Mouse (Mus musculus) stomach, embryonic 15.5 days (tissue): ENCODE results near the gene Tmem253. TPM values are rescaled to one million over a fixed set of nuclear protein-coding genes. Genes with fewer than 3 reads are reported as not detected.

Experiments
- ATAC-seq: fragments of 200-750 bp; cut with Nextera tagmentation; 2 replicates; pipeline ENCODE4 v1.8.0; 2017; ENCODE audit warnings: low read depth, moderate number of reproducible peaks, moderate TSS enrichment; ENCODE audit not compliant: insufficient read depth, low FRiP score
- H3K27ac ChIP-seq: fragments of 300-500 bp; sonication (generic); 2 replicates; pipeline ENCODE4 v1.5.1; 2015; ENCODE audit warnings: mild to moderate bottlenecking, inconsistent platforms
- H3K27me3 ChIP-seq: fragments of 300-500 bp; sonication (generic); replicated peaks from 2 replicates; pipeline ENCODE4 v1.6.1; 2015; ENCODE audit warnings: inconsistent platforms
- H3K36me3 ChIP-seq: fragments of 300-500 bp; sonication (generic); 2 replicates; pipeline ENCODE4 v1.6.1; 2015; ENCODE audit warnings: inconsistent platforms
- H3K4me1 ChIP-seq: fragments of 300-500 bp; sonication (generic); 2 replicates; pipeline ENCODE4 v1.6.1; 2015; ENCODE audit warnings: inconsistent platforms
- H3K4me2 ChIP-seq: fragments of 300-500 bp; sonication (generic); 2 replicates; pipeline ENCODE4 v1.6.1; 2015; ENCODE audit warnings: mild to moderate bottlenecking, inconsistent platforms
- H3K4me3 ChIP-seq: fragments of 300-500 bp; sonication (generic); replicated peaks from 2 replicates; pipeline ENCODE4 v1.5.1; 2015; ENCODE audit warnings: inconsistent platforms
- H3K9ac ChIP-seq: fragments of 300-500 bp; sonication (generic); 2 replicates; pipeline ENCODE4 v1.6.1; 2015; ENCODE audit warnings: inconsistent platforms
- H3K9me3 ChIP-seq: fragments of 300-500 bp; sonication (generic); 2 replicates; pipeline ENCODE4 v1.6.1; 2016; ENCODE audit warnings: inconsistent platforms
- WGBS: fragments of 180-500 bp; shearing (Covaris S2); methylation state at CpG from one replicate; pipeline ENCODE4 v1.1.7; 2015; 5-methylcytosine and 5-hydroxymethylcytosine counted together
- polyA plus RNA-seq: library from polyadenylated mRNA; unstranded; fragments of >200 nt; fragmentation: Nextera tagmentation; extraction: Ambion mirVana; gene quantifications from 2 replicates; pipeline ENCODE4 v1.2.1, GENCODE M21; 2015

Tmem253 gene
- polyA plus RNA-seq, 1 experiment from 2014 or later: 10.1 TPM

DNA sequence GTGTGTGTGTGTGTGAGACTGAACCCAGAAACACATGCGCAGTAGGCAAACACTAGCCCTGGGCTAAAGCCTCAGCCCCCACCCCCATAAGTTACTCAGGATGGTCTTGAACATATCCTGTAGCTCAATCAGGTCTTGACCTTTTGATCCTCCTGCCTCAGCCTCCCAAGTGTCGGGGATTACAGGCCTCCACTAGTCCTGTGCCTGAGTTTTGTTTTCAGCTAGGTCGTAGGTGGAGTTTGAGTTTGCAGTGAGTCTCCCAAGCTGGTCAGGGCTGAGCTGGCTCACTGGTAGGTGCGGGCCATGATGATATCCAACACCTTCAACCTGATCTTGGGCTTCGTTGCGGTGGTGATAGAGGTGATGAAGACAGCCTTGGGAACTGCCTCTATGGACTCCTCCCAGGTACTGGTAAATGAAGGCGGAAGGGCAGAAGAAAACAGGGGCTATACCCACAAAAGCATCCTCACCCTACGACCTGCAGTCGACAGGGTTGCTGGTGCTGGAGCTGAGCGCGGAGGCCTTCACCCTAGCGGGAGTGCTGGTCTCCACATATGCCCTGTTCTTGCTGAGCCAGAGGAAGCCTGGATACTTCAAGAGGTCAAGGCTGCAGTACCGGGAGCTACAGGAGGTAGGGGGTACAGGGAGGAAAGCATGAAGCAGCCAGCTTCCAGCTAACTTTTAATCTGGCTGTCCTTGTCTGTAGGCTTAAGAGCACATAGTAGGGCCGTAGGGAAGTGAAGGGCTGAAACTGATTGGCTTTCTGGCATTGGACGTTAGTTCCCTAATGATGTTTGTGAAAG is 3.0 kb downstream of the Tmem253 start:
- peak overlapping the region; percentile 64 for H3K4me2 ChIP-seq
- no peak overlapping the region for H3K9ac ChIP-seq
- no peaks in the 10 kb centered on the region for H3K27me3 ChIP-seq
- H3K27ac ChIP-seq: peak overlapping the region; percentile 98
- peaks cover 26% of the 10 kb centered on the region for H3K4me1 ChIP-seq
- H3K9me3 ChIP-seq: no peaks in the 10 kb centered on the region
- ATAC-seq: no peak
- peak overlapping the region; percentile 58 for H3K4me3 ChIP-seq
- 83% methylated on average over 15 of the region's 15 CpGs for WGBS
- H3K36me3 ChIP-seq: no peaks in the 10 kb centered on the region

- H3K27ac ChIP-seq: peak overlapping the region; percentile 98
- H3K36me3 ChIP-seq: no peaks in the 10 kb centered on the region
- ATAC-seq: peak; percentile 1; the same call in 1 of the 2 replicates
- no peaks in the 10 kb centered on the region for H3K9me3 ChIP-seq
- peak overlapping the region; percentile 72; the same call in 1 of the 2 replicates for H3K9ac ChIP-seq
- peak overlapping the region; percentile 64 for H3K4me2 ChIP-seq
- 25% methylated on average over 12 of the region's 12 CpGs for WGBS
- H3K4me3 ChIP-seq: peak overlapping the region; percentile 58
- peaks cover 26% of the 10 kb centered on the region for H3K4me1 ChIP-seq
- H3K27me3 ChIP-seq: no peaks in the 10 kb centered on the region
Measured at GRCm38 (mm10) chr14:52019051-52019589, 3.7 kb downstream of the Tmem253 start.

GRCm38 (mm10) chr14:52019590-52020340 is 4.3 kb downstream of the Tmem253 start:
- Histone ChIP-seq H3K27me3 (no peaks in the 10 kb centered on the region), H3K9ac (peak overlapping the region; percentile 72), H3K4me3 (peak overlapping the region; percentile 58), H3K4me1 (peaks cover 26% of the 10 kb centered on the region), H3K9me3 (no peaks in the 10 kb centered on the region), H3K27ac (peak overlapping the region; percentile 98), H3K36me3 (no peaks in the 10 kb centered on the region), H3K4me2 (peak overlapping the region; percentile 64)
- WGBS: under 1% methylated on average over 74 of the region's 74 CpGs
- peak; percentile 87 for ATAC-seq

GRCm38 (mm10) chr14:52020486-52021137 is 5.2 kb downstream of the Tmem253 start, which contains the start of gene Zfp219:
Zfp219 (minus strand) TSS chr14:52020733.
- peak within 1 kb of the TSS; percentile 72 for H3K9ac ChIP-seq
- peak within 1 kb of the TSS; percentile 98 for H3K27ac ChIP-seq
- peaks cover 22% of the 10 kb centered on the region for H3K4me1 ChIP-seq
- H3K36me3 ChIP-seq: no peaks in the 10 kb centered on the region
- ATAC-seq: peak; percentile 67
- H3K4me3 ChIP-seq: peak within 1 kb of the TSS; percentile 58
- H3K9me3 ChIP-seq: no peaks in the 10 kb centered on the region
- no peaks in the 10 kb centered on the region for H3K27me3 ChIP-seq
- 7% methylated on average over 15 of the region's 15 CpGs for WGBS
- peak within 1 kb of the TSS; percentile 64 for H3K4me2 ChIP-seq

- peak overlapping the region; percentile 58 for H3K4me3 ChIP-seq
- H3K4me1 ChIP-seq: peaks cover 18% of the 10 kb centered on the region
- no peak for ATAC-seq
- H3K4me2 ChIP-seq: peak overlapping the region; percentile 64
- no peaks in the 10 kb centered on the region for H3K27me3 ChIP-seq
- no peaks in the 10 kb centered on the region for H3K9me3 ChIP-seq
- H3K36me3 ChIP-seq: no peaks in the 10 kb centered on the region
- H3K9ac ChIP-seq: peak overlapping the region; percentile 72; the same call in 1 of the 2 replicates
- 49% methylated on average over 4 of the region's 4 CpGs for WGBS
- peak overlapping the region; percentile 98 for H3K27ac ChIP-seq
Measured at GRCm38 (mm10) chr14:52021138-52021529, 5.7 kb downstream of the Tmem253 start.

GRCm38 (mm10) chr14:52021568-52022212 is 6.2 kb downstream of the Tmem253 start:
- Histone ChIP-seq H3K27ac (no peak overlapping the region), H3K27me3 (no peaks in the 10 kb centered on the region), H3K4me1 (peaks cover 15% of the 10 kb centered on the region), H3K9me3 (no peaks in the 10 kb centered on the region), H3K4me3 (no peak overlapping the region), H3K9ac (no peak overlapping the region), H3K4me2 (no peak overlapping the region; the same call in 1 of the 2 replicates), H3K36me3 (no peaks in the 10 kb centered on the region)
- ATAC-seq: no peak
- WGBS: 85% methylated on average over 8 of the region's 8 CpGs

DNA sequence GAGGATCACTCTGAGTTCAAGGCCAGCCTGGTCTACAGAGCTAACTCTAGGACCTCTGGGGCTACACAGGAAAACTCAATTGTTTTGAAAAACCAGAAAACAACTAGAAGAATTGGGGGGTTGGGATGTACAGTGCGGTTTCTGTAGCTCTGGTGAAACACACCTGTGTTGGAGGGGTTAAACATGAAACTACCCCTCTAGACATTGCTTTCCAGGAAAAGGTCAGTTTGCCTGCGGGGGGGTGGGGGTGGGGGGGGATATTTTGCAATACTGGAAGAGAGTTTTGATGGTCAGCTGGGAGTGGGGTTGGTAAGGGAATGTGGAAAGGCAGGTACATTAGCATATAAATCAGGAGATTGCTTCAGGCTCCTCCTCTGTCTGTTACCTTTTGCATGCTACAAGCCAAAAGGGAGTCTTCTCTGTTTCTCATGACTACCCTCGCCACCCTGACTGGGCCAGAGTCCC is 6.8 kb downstream of the Tmem253 start:
- no peak overlapping the region for H3K9ac ChIP-seq
- H3K4me1 ChIP-seq: peaks cover 15% of the 10 kb centered on the region
- H3K27me3 ChIP-seq: no peaks in the 10 kb centered on the region
- 60% methylated on average over 3 of the region's 3 CpGs for WGBS
- no peaks in the 10 kb centered on the region for H3K9me3 ChIP-seq
- peak overlapping the region; percentile 76 for H3K27ac ChIP-seq
- no peaks in the 10 kb centered on the region for H3K36me3 ChIP-seq
- no peak for ATAC-seq
- peak overlapping the region; percentile 30; the same call in 1 of the 2 replicates for H3K4me3 ChIP-seq
- peak overlapping the region; percentile 56 for H3K4me2 ChIP-seq

GRCm38 (mm10) chr14:52022709-52023459 is 7.4 kb downstream of the Tmem253 start:
- ATAC-seq: peak; percentile 38
- 4% methylated on average over 23 of the region's 23 CpGs for WGBS
- peak overlapping the region; percentile 76 for H3K27ac ChIP-seq

DNA sequence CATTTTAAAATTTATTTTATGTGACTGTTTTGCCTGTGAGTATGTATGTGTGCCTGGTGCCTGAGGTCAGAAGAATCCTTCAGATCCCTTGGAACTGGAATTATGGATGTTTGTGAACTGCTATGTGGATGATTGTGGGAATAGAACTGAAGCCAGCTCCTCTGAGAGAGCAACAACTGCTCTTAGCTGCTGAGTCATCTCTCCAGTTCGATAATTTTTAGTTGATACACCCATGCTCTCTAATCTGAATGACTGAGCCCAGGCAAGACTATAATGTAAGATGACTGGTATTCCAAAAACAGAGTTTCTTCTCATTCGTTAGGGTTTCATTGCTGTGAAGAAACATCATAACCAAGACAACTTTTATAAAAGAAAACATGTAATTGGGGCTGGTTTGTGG is 8.7 kb downstream of the Tmem253 start:
- H3K36me3 ChIP-seq: no peaks in the 10 kb centered on the region
- H3K4me2 ChIP-seq: no peak overlapping the region
- H3K27ac ChIP-seq: no peak overlapping the region
- H3K9ac ChIP-seq: no peak overlapping the region
- no peaks in the 10 kb centered on the region for H3K9me3 ChIP-seq
- ATAC-seq: no peak
- no peaks in the 10 kb centered on the region for H3K27me3 ChIP-seq
- WGBS: 89% methylated on average over 2 of the region's 2 CpGs
- H3K4me3 ChIP-seq: no peak overlapping the region
- peaks cover 8% of the 10 kb centered on the region for H3K4me1 ChIP-seq

More at GRCm38 (mm10) chr14:52022709-52023459, 7.4 kb downstream of the Tmem253 start:
- Histone ChIP-seq H3K4me1 (peaks cover 15% of the 10 kb centered on the region), H3K4me3 (peak overlapping the region; percentile 30), H3K9ac (no peak overlapping the region), H3K4me2 (peak overlapping the region; percentile 56), H3K27me3 (no peaks in the 10 kb centered on the region), H3K9me3 (no peaks in the 10 kb centered on the region), H3K36me3 (no peaks in the 10 kb centered on the region)

GRCm38 (mm10) chr14:52026342-52026741 is 10.9 kb downstream of the Tmem253 start:
- no peaks in the 10 kb centered on the region for H3K9me3 ChIP-seq
- no peak overlapping the region for H3K9ac ChIP-seq
- no peak overlapping the region for H3K4me3 ChIP-seq
- no peaks in the 10 kb centered on the region for H3K27me3 ChIP-seq
- ATAC-seq: no peak
- 78% methylated on average over 4 of the region's 4 CpGs for WGBS
- H3K27ac ChIP-seq: no peak overlapping the region
- peaks cover 7% of the 10 kb centered on the region for H3K4me1 ChIP-seq
- H3K36me3 ChIP-seq: no peaks in the 10 kb centered on the region
- H3K4me2 ChIP-seq: no peak overlapping the region
